ENCODE assay signal across 10 mouse cellular contexts in the genomic region with DNA sequence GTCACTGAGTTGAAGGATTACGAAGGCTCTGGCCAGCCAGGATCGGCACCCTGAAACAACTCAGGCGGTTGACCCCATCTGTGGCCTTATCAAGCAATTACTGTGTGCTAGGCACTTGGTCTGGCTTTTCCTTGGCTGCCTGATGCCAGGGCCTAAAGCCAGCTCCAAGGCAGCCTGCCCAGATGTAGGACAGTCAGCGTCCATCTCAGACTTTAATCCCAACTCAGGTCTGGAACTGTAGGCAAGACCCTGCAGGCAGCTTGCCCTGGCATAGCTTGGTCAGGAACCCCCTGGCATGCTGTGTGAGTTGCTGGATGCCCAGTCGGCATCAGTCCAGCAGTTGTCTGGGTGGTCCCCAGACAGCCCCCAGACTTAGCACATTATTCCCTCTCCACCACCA. TPM values are rescaled to one million over a fixed set of nuclear protein-coding genes. Genes with fewer than 3 reads are reported as not detected.
A peak's percentile ranks its signal among the peaks of the same experiment; 100 is the strongest.
DNase-seq lines count a peak whose midpoint lies in the region; ATAC-seq and TF ChIP-seq lines count a peak whose summit lies in the region.
"Had no signal": no experiment of that assay in that cellular context is flagged by ENCODE, and none has a peak within 500 bp of the region (broad histone marks: within the 10 kb centered on the region; RNA-seq: fewer than 3 reads in every experiment).

No protein-coding gene starts in this region.

- no peaks in the 10 kb centered on the region for H3K9me3 ChIP-seq in embryonic facial prominence, embryonic 14.5 days (ENCODE audit: control insufficient read depth, low read length)
- H3K9me3 ChIP-seq in heart, embryonic 13.5 days, result no peaks in the 10 kb centered on the region
- H3K9me3 ChIP-seq in limb, embryonic 12.5 days, result no peaks in the 10 kb centered on the region
- no peaks in the 10 kb centered on the region for H3K9me3 ChIP-seq in liver, embryonic 11.5 days (ENCODE audit: control insufficient read depth, low read length)
- no peaks in the 10 kb centered on the region for H3K9me3 ChIP-seq in forebrain, embryonic 15.5 days
- H3K9me3 ChIP-seq: G1E had no signal

- no peak for TF ChIP-seq CTCF in layer of hippocampus, adult 2 months (conservative IDR thresholded peaks at IDR 0.05)
- no peak for TF ChIP-seq CTCF in thymus, adult 2 months (IDR thresholded peaks at IDR 0.05; ENCODE audit: borderline replicate concordance, control insufficient read depth, extremely low read depth, insufficient read depth, low read length, poor library complexity)

- peak overlapping the region; percentile 64 for H3K9ac ChIP-seq in embryonic facial prominence, embryonic 14.5 days (ENCODE audit: low read depth, low read length)
- peak overlapping the region; percentile 85 for H3K9ac ChIP-seq in heart, embryonic 13.5 days
- peak overlapping the region; percentile 63; the same call in 1 of the 2 replicates for H3K9ac ChIP-seq in limb, embryonic 12.5 days (replicated peaks)
- no peak overlapping the region for H3K9ac ChIP-seq in liver, embryonic 11.5 days (ENCODE audit: low read depth, low read length)
- no peak overlapping the region for H3K9ac ChIP-seq in forebrain, embryonic 15.5 days (replicated peaks)

- no peak for DNase-seq in layer of hippocampus, adult 2 months (ENCODE audit: low spot score in 2 of 2)
- no peak for DNase-seq in layer of hippocampus, postnatal 25 days (ENCODE audit: extremely low spot score in 1 of 2, low spot score in 1 of 2)
- no peak for DNase-seq in embryonic facial prominence, embryonic 14.5 days (ENCODE audit: low spot score)
- no peak for DNase-seq in thymus, adult 2 months
- no peak for DNase-seq in liver, embryonic 11.5 days (ENCODE audit: low spot score)
- DNase-seq: liver had no signal

- peak overlapping the region; percentile 73 for H3K27ac ChIP-seq in layer of hippocampus, adult 2 months
- H3K27ac ChIP-seq in embryonic facial prominence, embryonic 14.5 days (replicated peaks; ENCODE audit: low read depth, low read length), result no peak overlapping the region
- H3K27ac ChIP-seq in heart, embryonic 13.5 days (replicated peaks), result peak overlapping the region; percentile 92
- peak overlapping the region; percentile 94; the same call in 1 of the 2 replicates for H3K27ac ChIP-seq in limb, embryonic 12.5 days
- no peak overlapping the region for H3K27ac ChIP-seq in thymus, adult 2 months (ENCODE audit: control insufficient read depth, insufficient read depth, low read length)
- no peak overlapping the region for H3K27ac ChIP-seq in liver, embryonic 11.5 days (ENCODE audit: low read depth, low read length)
- no peak overlapping the region for H3K27ac ChIP-seq in forebrain, embryonic 15.5 days (replicated peaks)

- H3K4me3 ChIP-seq in layer of hippocampus, adult 2 months, result peak overlapping the region; percentile 24; the same call in 1 of the 2 replicates
- H3K4me3 ChIP-seq in embryonic facial prominence, embryonic 14.5 days (ENCODE audit: low read depth, low read length), result peak overlapping the region; percentile 40; the same call in 1 of the 2 replicates
- peak overlapping the region; percentile 60 for H3K4me3 ChIP-seq in heart, embryonic 13.5 days
- H3K4me3 ChIP-seq in limb, embryonic 12.5 days (replicated peaks), result peak overlapping the region; percentile 43
- H3K4me3 ChIP-seq in thymus, adult 2 months (ENCODE audit: control insufficient read depth, insufficient read depth, low read length), result no peak overlapping the region
- H3K4me3 ChIP-seq in liver, embryonic 11.5 days (ENCODE audit: low read depth, low read length), result no peak overlapping the region
- H3K4me3 ChIP-seq in forebrain, embryonic 15.5 days, result no peak overlapping the region

- H3K4me1 ChIP-seq in embryonic facial prominence, embryonic 14.5 days (ENCODE audit: control insufficient read depth, insufficient read depth, low read length), result peaks cover 30% of the 10 kb centered on the region
- peaks cover 91% of the 10 kb centered on the region for H3K4me1 ChIP-seq in heart, embryonic 13.5 days
- peaks cover 81% of the 10 kb centered on the region for H3K4me1 ChIP-seq in limb, embryonic 12.5 days (replicated peaks)
- no peaks in the 10 kb centered on the region for H3K4me1 ChIP-seq in thymus, adult 2 months (replicated peaks; ENCODE audit: control insufficient read depth, insufficient read depth, low read length)
- H3K4me1 ChIP-seq in liver, embryonic 11.5 days (replicated peaks; ENCODE audit: control insufficient read depth, insufficient read depth, low read length), result 0 out of 2 replicates have a peak, but pooled peaks cover 6% of the 10 kb centered on the region
- peaks cover 37% of the 10 kb centered on the region for H3K4me1 ChIP-seq in forebrain, embryonic 15.5 days

- H3K36me3 ChIP-seq in embryonic facial prominence, embryonic 14.5 days (ENCODE audit: control insufficient read depth, insufficient read depth, low read length), result peaks cover 12% of the 10 kb centered on the region
- peaks cover 21% of the 10 kb centered on the region for H3K36me3 ChIP-seq in heart, embryonic 13.5 days
- peaks cover 42% of the 10 kb centered on the region for H3K36me3 ChIP-seq in limb, embryonic 12.5 days
- no peaks in the 10 kb centered on the region for H3K36me3 ChIP-seq in thymus, adult 2 months (ENCODE audit: control insufficient read depth, insufficient read depth, low read length)
- H3K36me3 ChIP-seq in liver, embryonic 11.5 days (ENCODE audit: control insufficient read depth, insufficient read depth, low read length), result no peaks in the 10 kb centered on the region
- peaks cover 19% of the 10 kb centered on the region for H3K36me3 ChIP-seq in forebrain, embryonic 15.5 days
- H3K36me3 ChIP-seq: G1E had no signal

- H3K27me3 ChIP-seq in embryonic facial prominence, embryonic 14.5 days (replicated peaks; ENCODE audit: control insufficient read depth, insufficient read depth, low read length), result no peaks in the 10 kb centered on the region
- H3K27me3 ChIP-seq in heart, embryonic 13.5 days (replicated peaks), result no peaks in the 10 kb centered on the region
- H3K27me3 ChIP-seq in limb, embryonic 12.5 days, result no peaks in the 10 kb centered on the region
- H3K27me3 ChIP-seq in thymus, adult 2 months (ENCODE audit: control insufficient read depth, insufficient read depth, low read length), result no peaks in the 10 kb centered on the region
- peaks cover 20% of the 10 kb centered on the region for H3K27me3 ChIP-seq in liver, embryonic 11.5 days (replicated peaks; ENCODE audit: control insufficient read depth, insufficient read depth, low read length)
- no peaks in the 10 kb centered on the region for H3K27me3 ChIP-seq in forebrain, embryonic 15.5 days

- 70% methylated on average over 5 of the region's 5 CpGs for WGBS in embryonic facial prominence, embryonic 14.5 days
- WGBS in heart, embryonic 13.5 days, result 66% methylated on average over 5 of the region's 5 CpGs
- 83% methylated on average over 5 of the region's 5 CpGs for WGBS in limb, embryonic 12.5 days
- WGBS in thymus, adult 2 months, result 95% methylated on average over 5 of the region's 5 CpGs
- WGBS in liver, embryonic 11.5 days, result 77% methylated on average over 5 of the region's 5 CpGs
- WGBS in forebrain, embryonic 15.5 days, result 77% methylated on average over 5 of the region's 5 CpGs

- peak overlapping the region; percentile 75 for H3K4me2 ChIP-seq in embryonic facial prominence, embryonic 14.5 days (ENCODE audit: low read depth, low read length)
- peak overlapping the region; percentile 84 for H3K4me2 ChIP-seq in heart, embryonic 13.5 days
- peak overlapping the region; percentile 76 for H3K4me2 ChIP-seq in limb, embryonic 12.5 days
- H3K4me2 ChIP-seq in liver, embryonic 11.5 days, result no peak overlapping the region
- no peak overlapping the region for H3K4me2 ChIP-seq in forebrain, embryonic 15.5 days (replicated peaks)

- no peak for TF ChIP-seq POLR2A in thymus, adult 2 months (IDR thresholded peaks at IDR 0.05; ENCODE audit: control insufficient read depth, extremely low read depth, insufficient read depth, low read length, poor library complexity)

- no peak for ATAC-seq in embryonic facial prominence, embryonic 14.5 days (ENCODE audit: low read depth)
- ATAC-seq in heart, embryonic 13.5 days (ENCODE audit: extremely low read depth, insufficient number of reproducible peaks, low FRiP score, low TSS enrichment), result no peak
- ATAC-seq in limb, embryonic 12.5 days (ENCODE audit: insufficient number of reproducible peaks, insufficient read depth, low FRiP score, low TSS enrichment, low read depth), result no peak
- ATAC-seq in liver, embryonic 11.5 days (replicated peaks; ENCODE audit: low FRiP score), result no peak
- ATAC-seq in forebrain, embryonic 15.5 days (replicated peaks), result no peak

RNA-seq across cellular contexts. Expression of a gene that starts 29.3 kb away (rescaled TPM):
- total RNA-seq in layer of hippocampus, adult 2 months (2021), result 10 to 100 TPM; 28.6 to 29.4 TPM
- total RNA-seq in layer of hippocampus, postnatal 25 days (2021), result 10 to 100 TPM; 25.9 to 39.4 TPM
- polyA plus RNA-seq in embryonic facial prominence, embryonic 14.5 days (2014; fragmentation: Nextera tagmentation; extraction: Ambion mirVana), result 113 and 124 TPM in 2 replicates
- polyA plus RNA-seq in heart, embryonic 13.5 days (2015; fragmentation: Nextera tagmentation; extraction: Ambion mirVana), result 78.6 and 92.4 TPM in 2 replicates
- polyA plus RNA-seq in limb, embryonic 12.5 days (2016; fragmentation: Nextera tagmentation; extraction: Ambion mirVana), result 127 and 149 TPM in 2 replicates
- 18.0 and 20.4 TPM in 2 replicates for polyA plus RNA-seq in thymus, adult 2 months (2012; rRNA removed)
- polyA plus RNA-seq in liver, embryonic 11.5 days (2014; fragmentation: Nextera tagmentation; extraction: Ambion mirVana), result 91.2 and 91.9 TPM in 2 replicates
- polyA plus RNA-seq in forebrain, embryonic 15.5 days (2015; fragmentation: Nextera tagmentation; extraction: Ambion mirVana), result 93.3 and 106 TPM in 2 replicates

RNA-seq across cellular contexts. Expression of a gene that starts 37.1 kb away (rescaled TPM):
- 10 to 100 TPM; 11.6 to 12.2 TPM for total RNA-seq in layer of hippocampus, adult 2 months (2021)
- 10 to 100 TPM in 1 of 2 experiments, 1 to 10 TPM in 1; 8.9 to 12.4 TPM for total RNA-seq in layer of hippocampus, postnatal 25 days (2021)
- polyA plus RNA-seq in embryonic facial prominence, embryonic 14.5 days (2014; fragmentation: Nextera tagmentation; extraction: Ambion mirVana), result 63.8 and 70.2 TPM in 2 replicates
- polyA plus RNA-seq in heart, embryonic 13.5 days (2015; fragmentation: Nextera tagmentation; extraction: Ambion mirVana), result 23.2 and 23.6 TPM in 2 replicates
- 61.2 and 67.7 TPM in 2 replicates for polyA plus RNA-seq in limb, embryonic 12.5 days (2016; fragmentation: Nextera tagmentation; extraction: Ambion mirVana)
- polyA plus RNA-seq in thymus, adult 2 months (2012; rRNA removed), result 24.7 and 25.3 TPM in 2 replicates
- 11.8 and 12.0 TPM in 2 replicates for polyA plus RNA-seq in liver, embryonic 11.5 days (2014; fragmentation: Nextera tagmentation; extraction: Ambion mirVana)
- polyA plus RNA-seq in forebrain, embryonic 15.5 days (2015; fragmentation: Nextera tagmentation; extraction: Ambion mirVana), result 15.4 and 19.9 TPM in 2 replicates

Comparison
In these comparisons a context has a peak if more than half of its experiments do, and no peak if none do; other contexts are left out.
1. H3K27ac ChIP-seq: peak in layer of hippocampus, adult 2 months (single experiment), heart, embryonic 13.5 days (single experiment) and limb, embryonic 12.5 days (single experiment); none in embryonic facial prominence, embryonic 14.5 days (single experiment), thymus, adult 2 months (single experiment), liver, embryonic 11.5 days (single experiment) and forebrain, embryonic 15.5 days (single experiment).
2. H3K4me3 ChIP-seq: peak in layer of hippocampus, adult 2 months (single experiment), embryonic facial prominence, embryonic 14.5 days (single experiment), heart, embryonic 13.5 days (single experiment) and limb, embryonic 12.5 days (single experiment); none in thymus, adult 2 months (single experiment), liver, embryonic 11.5 days (single experiment) and forebrain, embryonic 15.5 days (single experiment).
3. H3K4me2 ChIP-seq: peak in embryonic facial prominence, embryonic 14.5 days (single experiment), heart, embryonic 13.5 days (single experiment) and limb, embryonic 12.5 days (single experiment); none in liver, embryonic 11.5 days (single experiment) and forebrain, embryonic 15.5 days (single experiment).
4. H3K9ac ChIP-seq: peak in embryonic facial prominence, embryonic 14.5 days (single experiment), heart, embryonic 13.5 days (single experiment) and limb, embryonic 12.5 days (single experiment); none in liver, embryonic 11.5 days (single experiment) and forebrain, embryonic 15.5 days (single experiment).